Mouse (Mus musculus) adrenal gland, adult (tissue): ENCODE measurements around the gene Tusc2.
A peak's percentile ranks its signal among the peaks of the same experiment; 100 is the strongest.

Source experiments
- DNase-seq, 2 experiments: peaks; one replicate each; pipeline ENCODE4 v3.0.0; 2022 to 2023; ENCODE audit warnings: low spot score in 1 of 2; ENCODE audit not compliant: inconsistent age in 2 of 2

Tusc2 gene

GRCm38 (mm10) chr9:107563029-107563581, at the start of gene Tusc2:
Gene Tusc2 (plus strand): TSS chr9:107563255.
- DNase-seq = peak; percentile 96 to 98

GRCm38 (mm10) chr9:107514303-107514955, 48.6 kb upstream of the Tusc2 start:
- DNase-seq = peak; percentile 79 to 94

DNA sequence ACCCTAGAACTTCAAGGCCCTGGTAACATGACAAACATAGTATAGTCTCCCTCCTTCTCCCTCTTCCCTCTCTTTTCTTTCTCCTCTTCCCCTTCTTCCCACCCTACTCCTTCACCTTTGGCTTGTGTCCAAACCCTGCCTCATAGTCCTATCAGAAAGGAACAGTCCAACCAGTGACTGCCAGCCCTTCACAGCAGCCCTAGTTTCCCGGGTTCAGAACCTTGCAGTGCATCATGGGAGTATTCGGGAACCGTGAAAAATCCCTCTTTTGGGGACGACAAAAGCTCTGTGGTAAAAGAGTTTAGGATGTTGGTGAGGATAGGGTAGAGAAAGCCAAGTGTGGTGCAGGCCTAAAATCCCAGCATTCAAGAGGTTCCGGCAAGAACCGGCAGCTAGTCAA, 42.7 kb upstream of the Tusc2 start:
- no peak for DNase-seq

GRCm38 (mm10) chr9:107521190-107521589, 41.9 kb upstream of the Tusc2 start:
- DNase-seq = no peak

DNA sequence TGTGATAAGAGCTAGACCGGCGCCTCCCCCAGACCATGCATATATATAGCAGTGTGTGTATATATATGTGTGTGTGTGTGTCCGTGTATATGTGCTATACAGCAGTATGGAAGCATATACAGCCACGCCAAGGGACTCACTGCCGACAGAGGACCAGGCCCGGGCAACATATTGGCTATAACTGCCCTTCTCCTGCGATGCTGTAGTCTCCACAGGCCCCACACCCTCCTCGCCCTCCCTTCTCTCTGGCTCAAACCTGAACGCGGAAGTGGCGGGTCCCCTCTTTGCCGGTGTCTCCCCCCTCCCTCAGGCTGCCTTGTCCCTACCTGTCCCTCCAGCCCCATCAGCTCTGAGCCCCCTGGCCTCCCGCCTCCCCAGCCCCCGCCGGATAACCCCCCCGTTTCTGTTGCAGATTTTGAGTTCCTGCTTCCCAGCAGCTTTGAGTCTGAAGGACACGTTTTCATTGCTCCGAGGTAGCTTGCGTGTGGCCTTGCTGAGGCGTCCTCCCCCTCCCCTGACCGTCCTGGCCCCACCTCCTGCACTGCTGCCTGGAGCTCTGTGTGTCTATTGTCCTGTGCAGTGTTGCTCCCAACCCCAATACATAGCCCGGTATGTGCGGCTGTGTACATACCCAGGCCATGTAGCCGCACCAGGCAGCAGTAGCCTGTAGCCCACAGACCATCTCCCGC, 41.2 kb upstream of the Tusc2 start:
- peak; percentile 48 to 80 for DNase-seq

DNA sequence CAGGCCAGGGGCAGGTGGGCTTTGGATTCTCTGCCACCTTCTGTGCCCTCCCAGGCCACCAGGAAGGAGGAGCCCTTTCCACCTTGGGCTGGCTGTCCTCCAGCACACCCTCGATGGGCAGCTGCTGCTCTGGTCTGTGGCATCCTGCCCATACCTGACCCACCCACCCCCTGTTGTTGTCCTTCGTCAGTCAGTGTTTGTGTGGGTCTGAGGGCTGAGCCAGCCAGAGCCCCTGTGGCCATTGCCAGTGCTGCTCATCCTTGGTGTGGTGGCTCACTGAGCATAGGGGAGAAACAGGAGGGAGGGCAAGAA, 40.7 kb upstream of the Tusc2 start:
- DNase-seq = no peak

GRCm38 (mm10) chr9:107526198-107527026, 36.6 kb upstream of the Tusc2 start:
- peak; percentile 81 to 91 for DNase-seq

GRCm38 (mm10) chr9:107533791-107534407, 29.2 kb upstream of the Tusc2 start, which contains the start of gene Tmem115:
Gene Tmem115 (plus strand): TSS chr9:107533945.
- DNase-seq = peak; percentile 96 to 97

DNA sequence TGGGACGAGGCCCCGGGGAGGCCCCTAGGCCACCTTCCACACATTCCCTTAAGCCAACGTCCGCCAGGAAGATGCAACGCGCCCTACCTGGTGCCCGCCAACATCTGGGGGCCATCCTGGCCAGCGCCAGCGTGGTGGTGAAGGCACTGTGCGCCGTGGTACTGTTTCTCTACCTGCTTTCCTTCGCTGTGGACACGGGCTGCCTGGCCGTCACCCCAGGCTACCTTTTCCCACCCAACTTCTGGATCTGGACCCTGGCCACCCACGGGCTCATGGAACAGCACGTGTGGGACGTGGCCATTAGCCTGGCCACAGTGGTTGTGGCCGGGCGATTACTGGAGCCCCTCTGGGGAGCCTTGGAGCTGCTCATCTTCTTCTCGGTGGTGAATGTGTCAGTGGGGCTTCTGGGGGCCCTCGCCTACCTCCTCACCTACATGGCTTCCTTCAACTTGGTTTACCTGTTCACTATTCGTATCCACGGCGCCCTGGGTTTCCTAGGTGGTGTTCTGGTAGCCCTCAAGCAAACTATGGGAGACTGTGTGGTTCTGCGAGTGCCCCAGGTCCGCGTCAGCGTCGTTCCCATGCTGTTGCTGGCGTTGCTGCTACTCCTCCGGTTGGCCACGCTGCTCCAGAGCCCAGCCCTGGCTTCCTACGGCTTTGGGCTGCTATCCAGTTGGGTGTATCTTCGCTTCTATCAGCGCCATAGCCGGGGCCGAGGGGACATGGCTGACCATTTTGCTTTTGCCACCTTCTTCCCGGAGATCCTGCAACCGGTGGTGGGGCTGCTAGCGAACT, 28.4 kb upstream of the Tusc2 start:
- DNase-seq = peak; percentile 56 to 73

DNA sequence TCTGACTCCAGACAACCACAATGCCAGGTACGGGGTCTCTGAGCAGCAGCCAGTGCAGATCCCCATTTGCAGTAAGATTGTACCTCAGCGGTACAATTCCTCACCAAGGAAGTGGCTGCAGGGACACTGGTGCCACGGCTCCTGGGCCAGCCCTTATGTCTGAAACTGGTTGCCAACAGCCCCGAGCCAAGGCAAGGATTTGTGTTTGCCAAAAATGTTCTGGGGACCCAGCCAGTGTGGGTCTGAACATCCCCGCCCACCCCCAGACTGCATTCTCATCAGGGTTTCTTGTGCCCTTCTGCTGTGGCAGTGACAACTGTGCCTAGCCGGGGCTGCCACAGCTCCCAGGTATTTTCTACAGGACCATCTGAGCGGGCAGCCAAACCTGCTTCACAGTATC, 24.8 kb upstream of the Tusc2 start:
- DNase-seq = no peak

DNA sequence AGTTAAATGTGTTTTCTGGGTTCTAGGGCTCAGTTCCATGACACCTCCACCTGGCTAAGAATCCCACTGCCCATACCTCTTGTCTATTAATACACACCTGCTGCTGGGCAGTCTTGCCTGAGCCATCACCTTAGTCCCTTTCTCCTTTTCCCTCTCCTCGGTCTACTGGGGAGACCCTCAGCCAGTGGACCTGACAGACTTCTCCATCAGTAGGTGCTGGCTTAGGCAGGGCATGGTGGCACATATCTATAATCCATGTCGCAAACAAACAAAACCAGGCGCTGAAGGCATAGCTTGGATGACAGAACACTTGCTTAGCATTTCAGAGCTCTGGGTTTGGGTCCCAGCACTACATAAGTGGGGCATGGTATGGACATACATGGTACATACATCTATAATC, 24.3 kb upstream of the Tusc2 start:
- DNase-seq = no peak

DNA sequence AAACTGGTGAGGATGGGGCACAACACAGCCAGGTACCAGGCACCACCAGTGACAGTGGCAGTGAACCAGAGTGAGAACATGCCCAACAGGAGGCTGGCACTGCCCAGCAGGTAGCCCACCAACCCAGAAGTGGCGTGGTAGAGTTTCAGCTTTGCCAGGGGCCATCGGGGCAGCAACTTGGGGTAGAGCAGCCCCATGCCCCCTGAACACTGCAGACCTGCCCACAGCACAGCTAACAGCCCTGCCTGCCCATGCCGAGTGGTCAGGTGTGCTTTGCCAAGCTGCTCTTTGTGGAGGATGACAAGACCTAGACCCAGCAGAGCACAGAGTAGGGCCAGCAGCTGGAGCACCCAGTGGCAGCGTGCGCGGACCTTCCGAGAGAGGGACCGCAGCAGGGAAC, 23.1 kb upstream of the Tusc2 start:
- DNase-seq = peak in 1 of 2 experiments; percentile 51

DNA sequence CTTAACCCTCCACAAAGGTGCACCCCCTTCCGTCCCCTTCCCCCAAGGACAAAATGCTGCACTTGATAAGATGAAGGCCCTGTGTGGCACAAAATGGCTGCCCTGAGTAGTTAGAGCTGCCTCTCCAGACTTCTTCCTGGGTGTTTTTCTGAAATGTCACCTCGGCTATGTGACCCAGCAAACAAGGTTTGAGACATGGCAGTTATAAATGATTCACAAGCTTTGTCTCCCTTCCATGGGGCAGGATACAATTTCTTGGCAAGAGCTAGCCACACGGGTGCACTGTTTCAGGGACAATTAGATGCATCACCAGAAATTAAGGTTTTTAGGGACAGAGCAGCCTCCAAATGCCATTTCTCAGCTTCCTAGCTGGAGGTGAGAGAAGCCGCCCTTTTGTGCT, 22.6 kb upstream of the Tusc2 start:
- DNase-seq = no peak

- DNase-seq = no peak
These were observed 22.1 kb upstream of the Tusc2 start for GRCm38 (mm10) chr9:107541005-107541404.

DNA sequence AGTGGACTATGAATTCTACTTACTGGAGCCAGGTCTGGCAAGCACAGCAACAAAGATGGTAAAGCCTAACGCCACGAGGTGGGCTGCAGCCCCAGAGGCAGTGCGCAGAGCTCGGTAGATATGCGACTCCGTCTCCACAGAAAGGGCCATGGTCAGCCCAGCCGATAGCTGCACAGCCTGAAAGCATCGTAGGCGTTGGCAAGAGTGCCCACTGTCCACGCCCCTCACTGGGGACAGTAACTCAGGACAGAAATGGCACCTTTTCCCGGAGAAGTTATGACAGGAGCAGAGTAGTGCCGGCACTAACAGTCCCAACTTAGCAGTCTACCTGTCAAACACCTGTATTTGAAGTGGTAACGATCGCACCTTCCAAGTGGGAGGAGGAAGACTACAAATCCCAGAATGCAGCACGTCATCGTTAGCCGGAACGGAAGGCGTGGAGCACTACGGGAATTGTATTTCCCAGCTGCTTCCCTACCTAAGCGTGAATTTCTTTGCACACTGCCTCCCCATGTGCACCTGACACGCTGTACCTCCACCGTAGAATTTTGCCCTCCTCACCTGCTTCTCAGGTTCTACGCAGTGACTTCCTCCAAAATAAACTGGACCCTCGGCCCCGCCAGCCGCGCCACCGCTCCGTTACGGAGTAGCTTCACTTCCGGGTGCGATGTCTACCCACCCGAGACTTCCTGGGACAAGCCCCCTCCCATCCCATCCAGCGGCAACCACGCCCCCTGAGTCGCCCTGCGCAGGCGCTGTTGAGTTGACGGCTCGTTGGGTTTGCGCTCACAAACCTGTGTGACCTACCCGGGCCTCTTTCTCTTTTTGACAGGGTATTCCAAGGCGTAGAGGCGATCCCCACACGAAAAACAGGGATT, 21.3 kb upstream of the Tusc2 start, which contains the start of the genes Cyb561d2 and Nprl2:
Gene Cyb561d2, minus strand, starts transcription at position 720 of the 878 bp plus-strand sequence.
Gene Nprl2, plus strand, starts transcription at position 753 of the 878 bp plus-strand sequence.
- peak; percentile 97 to 99 for DNase-seq

GRCm38 (mm10) chr9:107542352-107542686, 20.7 kb upstream of the Tusc2 start:
- DNase-seq = no peak

DNA sequence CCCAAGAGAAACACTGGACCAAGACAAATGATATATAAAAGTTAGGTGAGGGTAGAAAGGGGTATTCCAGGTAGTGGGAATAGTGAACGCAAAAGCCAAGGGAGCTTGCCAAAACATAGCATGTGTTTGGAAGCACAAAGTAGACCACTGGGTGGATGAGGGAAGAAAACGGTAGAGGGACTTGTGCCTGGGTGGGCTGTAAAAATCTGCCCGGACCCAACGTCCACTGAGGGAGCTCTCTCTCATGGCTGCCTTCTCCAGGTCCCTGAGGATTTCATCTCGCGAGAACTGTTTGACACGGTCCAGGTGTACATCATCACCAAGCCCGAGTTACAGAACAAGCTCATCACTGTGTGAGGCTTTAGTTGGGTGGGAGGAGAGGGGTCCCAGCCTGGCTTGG, 20.3 kb upstream of the Tusc2 start:
- peak in 1 of 2 experiments; percentile 52 for DNase-seq

- DNase-seq = peak in 1 of 2 experiments; percentile 43
These were observed 19.8 kb upstream of the Tusc2 start for GRCm38 (mm10) chr9:107543299-107543698.

GRCm38 (mm10) chr9:107544196-107544700, 18.8 kb upstream of the Tusc2 start:
- DNase-seq = peak in 1 of 2 experiments; percentile 46
